Mouse (Mus musculus): ENCODE measurements around the gene St8sia6. TPM values are rescaled to one million over a fixed set of nuclear protein-coding genes. Genes with fewer than 3 reads are reported as not detected.
"Not testable (repeated sequence)": the region's sequence is repeated elsewhere in the genome, so short reads cannot be mapped to it uniquely, and the experiment has no call there.

St8sia6 gene
- polyA plus RNA-seq, 1 experiment from 2014 or later = 0.72 TPM

GRCm38 (mm10) chr2:13634866-13635265 lies 159.0 kb downstream of the St8sia6 start:
- Histone ChIP-seq H3K9me3 (ENCODE audit: control insufficient read depth, low read length) (no peaks in the 10 kb centered on the region), H3K9ac (ENCODE audit: low read length) (no peak overlapping the region), H3K4me3 (ENCODE audit: low read depth, low read length) (no peak overlapping the region), H3K27ac (ENCODE audit: low read depth) (no peak overlapping the region), H3K4me2 (ENCODE audit: low read length) (no peak overlapping the region), H3K27me3 (replicated peaks; ENCODE audit: control insufficient read depth, insufficient read depth, low read length) (no peaks in the 10 kb centered on the region), H3K36me3 (ENCODE audit: control insufficient read depth, insufficient read depth, low read length) (no peaks in the 10 kb centered on the region), H3K4me1 (replicated peaks; ENCODE audit: control insufficient read depth, insufficient read depth, low read length) (no peaks in the 10 kb centered on the region)
- 39% methylated on average over 1 of the region's 1 CpGs for WGBS
- ATAC-seq (replicated peaks; ENCODE audit: low FRiP score, low TSS enrichment, low read depth) (no peak), DNase-seq (ENCODE audit: low spot score) (no peak)

- H3K9ac ChIP-seq (ENCODE audit: low read length) = no peak overlapping the region
- DNase-seq (ENCODE audit: low spot score) (no peak), ATAC-seq (replicated peaks; ENCODE audit: low FRiP score, low TSS enrichment, low read depth) (no peak)
- no peak overlapping the region for H3K27ac ChIP-seq (ENCODE audit: low read depth)
- H3K9me3 ChIP-seq (ENCODE audit: control insufficient read depth, low read length) = no peaks in the 10 kb centered on the region
- no peaks in the 10 kb centered on the region for H3K27me3 ChIP-seq (replicated peaks; ENCODE audit: control insufficient read depth, insufficient read depth, low read length)
- H3K36me3 ChIP-seq (ENCODE audit: control insufficient read depth, insufficient read depth, low read length) = no peaks in the 10 kb centered on the region
- H3K4me1 ChIP-seq (replicated peaks; ENCODE audit: control insufficient read depth, insufficient read depth, low read length) = no peaks in the 10 kb centered on the region
- no peak overlapping the region for H3K4me2 ChIP-seq (ENCODE audit: low read length)
- 80% methylated on average over 7 of the region's 7 CpGs for WGBS
- H3K4me3 ChIP-seq (ENCODE audit: low read depth, low read length) = no peak overlapping the region
These were observed 163.6 kb downstream of the St8sia6 start for GRCm38 (mm10) chr2:13630136-13630832.

- ATAC-seq (replicated peaks; ENCODE audit: low FRiP score, low TSS enrichment, low read depth); H3K27me3 ChIP-seq (replicated peaks; ENCODE audit: control insufficient read depth, insufficient read depth, low read length); H3K4me1 ChIP-seq (replicated peaks; ENCODE audit: control insufficient read depth, insufficient read depth, low read length); H3K36me3 ChIP-seq (ENCODE audit: control insufficient read depth, insufficient read depth, low read length); H3K9me3 ChIP-seq (ENCODE audit: control insufficient read depth, low read length); DNase-seq (ENCODE audit: low spot score); H3K4me2 ChIP-seq (ENCODE audit: low read length); H3K27ac ChIP-seq (ENCODE audit: low read depth); H3K9ac ChIP-seq (ENCODE audit: low read length); H3K4me3 ChIP-seq (ENCODE audit: low read depth, low read length): not testable (repeated sequence)
- WGBS = 58% methylated on average over 4 of the region's 5 CpGs
These were observed 190.2 kb downstream of the St8sia6 start for GRCm38 (mm10) chr2:13603636-13604035.

- DNase-seq (ENCODE audit: low spot score) (no peak), ATAC-seq (replicated peaks; ENCODE audit: low FRiP score, low TSS enrichment, low read depth) (no peak)
- H3K27me3 ChIP-seq (replicated peaks; ENCODE audit: control insufficient read depth, insufficient read depth, low read length) = no peaks in the 10 kb centered on the region
- H3K9me3 ChIP-seq (ENCODE audit: control insufficient read depth, low read length) = no peaks in the 10 kb centered on the region
- no peak overlapping the region for H3K4me2 ChIP-seq (ENCODE audit: low read length)
- H3K4me3 ChIP-seq (ENCODE audit: low read depth, low read length) = no peak overlapping the region
- no peak overlapping the region for H3K9ac ChIP-seq (ENCODE audit: low read length)
- no peaks in the 10 kb centered on the region for H3K4me1 ChIP-seq (replicated peaks; ENCODE audit: control insufficient read depth, insufficient read depth, low read length)
- no peak overlapping the region for H3K27ac ChIP-seq (ENCODE audit: low read depth)
- no peaks in the 10 kb centered on the region for H3K36me3 ChIP-seq (ENCODE audit: control insufficient read depth, insufficient read depth, low read length)
These were observed 190.8 kb downstream of the St8sia6 start for GRCm38 (mm10) chr2:13603093-13603492.

Other genes starting within 250 kb of the St8sia6 start
- gene Trdmt1, start 249.4 kb downstream of the St8sia6 start, polyA plus RNA-seq (2014; fragmentation: Nextera tagmentation; extraction: Ambion mirVana) = 11.2 and 11.5 TPM in 2 replicates
- 503 and 545 TPM in 2 replicates for gene Vim, start 220.1 kb downstream of the St8sia6 start, polyA plus RNA-seq (2014; fragmentation: Nextera tagmentation; extraction: Ambion mirVana)

Measured in intestine, embryonic 14.5 days (tissue).